Mouse (Mus musculus) bone marrow macrophage, adult 2 months (primary cell): ENCODE results near the gene Nfib. TPM values are rescaled to one million over a fixed set of nuclear protein-coding genes. Genes with fewer than 3 reads are reported as not detected.
"Not testable (repeated sequence)": the region's sequence is repeated elsewhere in the genome, so short reads cannot be mapped to it uniquely, and the experiment has no call there.

Experiments used
- H3K27ac ChIP-seq: 2 replicates; pipeline ENCODE4 v1.5.1; 2012; ENCODE audit warnings: low read depth, low read length; ENCODE audit not compliant: insufficient read depth
- H3K4me1 ChIP-seq: 2 replicates; pipeline ENCODE4 v1.6.1; 2012; ENCODE audit warnings: low read length; ENCODE audit not compliant: control insufficient read depth, insufficient read depth
- H3K4me3 ChIP-seq: 2 replicates; pipeline ENCODE4 v1.5.1; 2012; ENCODE audit warnings: mild to moderate bottlenecking, low read length, moderate library complexity; ENCODE audit not compliant: insufficient read depth
- CTCF ChIP-seq: IDR thresholded peaks from 2 replicates; pipeline ENCODE4 v1.5.1; 2012; ENCODE audit warnings: low read depth, mild to moderate bottlenecking, low read length, moderate library complexity
- POLR2A ChIP-seq: IDR thresholded peaks from 2 replicates; pipeline ENCODE4 v1.6.1; 2012; ENCODE audit warnings: mild to moderate bottlenecking, low read depth, low read length, borderline replicate concordance
- polyA plus RNA-seq: library from polyadenylated mRNA; stranded (reverse); fragments of >200 nt; gene quantifications from 2 replicates; pipeline ENCODE4 v1.2.4, GENCODE M21; 2012; ENCODE audit not compliant: missing spikeins, insufficient read depth, insufficient read length

Nfib gene
- polyA plus RNA-seq, 1 experiment: 0.56 TPM

DNA sequence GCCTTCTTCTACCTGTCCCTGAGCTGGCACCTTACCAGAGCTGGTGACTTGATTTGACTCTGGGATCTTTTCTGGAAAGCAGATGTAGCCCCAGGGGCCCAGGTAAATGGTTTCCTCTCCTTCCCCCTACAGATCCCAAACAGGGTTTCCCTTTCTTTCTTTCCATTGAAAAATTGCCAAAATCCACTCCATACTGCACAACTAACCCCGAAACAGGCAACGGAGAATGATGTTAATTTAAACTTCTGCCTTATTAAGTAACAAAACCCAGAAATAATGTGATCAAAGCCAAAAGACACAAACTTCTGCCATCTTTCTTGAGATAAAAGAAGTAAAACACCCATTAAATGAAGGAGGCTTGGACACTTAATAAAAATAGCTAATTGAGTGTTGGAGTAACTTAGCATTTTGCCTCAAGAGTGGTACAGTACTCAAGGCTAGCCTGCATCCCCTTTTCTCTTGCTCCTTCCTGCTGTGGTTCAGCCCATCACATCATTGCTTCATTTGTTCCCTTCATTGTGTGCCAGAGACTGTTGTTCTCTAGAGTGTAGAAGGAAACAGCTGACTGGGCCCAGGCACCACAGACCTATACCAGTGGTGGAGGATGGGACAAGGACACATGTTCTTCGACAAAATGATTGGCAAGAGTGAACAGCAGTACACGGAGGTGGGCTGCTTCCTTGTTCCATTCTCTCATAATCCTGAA is 432.3 kb downstream of the Nfib start:
- Histone ChIP-seq H3K27ac (no peak overlapping the region), H3K4me3 (no peak overlapping the region), H3K4me1 (no peaks in the 10 kb centered on the region)
- TF ChIP-seq POLR2A: no peak
- no peak for TF ChIP-seq CTCF

DNA sequence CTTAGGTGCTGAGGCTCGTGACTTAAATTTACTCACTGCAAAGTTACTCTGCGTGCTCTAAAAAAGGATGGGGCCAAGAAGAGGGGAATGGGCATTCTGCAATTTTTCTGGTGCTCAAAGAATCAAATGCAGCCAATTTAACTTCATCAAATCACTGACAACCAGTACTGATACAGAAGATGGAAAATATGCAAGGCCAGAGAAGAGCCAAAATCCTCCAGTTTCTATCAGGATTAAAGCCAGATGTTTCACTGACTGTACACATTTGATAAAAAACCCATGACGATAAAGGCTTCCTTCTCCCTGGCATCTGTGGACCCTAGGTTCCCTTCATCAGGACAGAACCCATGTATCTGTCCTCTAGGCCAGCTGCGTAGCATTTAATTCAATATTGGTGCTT is 433.5 kb downstream of the Nfib start:
- no peak overlapping the region for H3K27ac ChIP-seq
- H3K4me3 ChIP-seq: no peak overlapping the region
- no peaks in the 10 kb centered on the region for H3K4me1 ChIP-seq
- no peak for TF ChIP-seq POLR2A
- no peak for TF ChIP-seq CTCF

DNA sequence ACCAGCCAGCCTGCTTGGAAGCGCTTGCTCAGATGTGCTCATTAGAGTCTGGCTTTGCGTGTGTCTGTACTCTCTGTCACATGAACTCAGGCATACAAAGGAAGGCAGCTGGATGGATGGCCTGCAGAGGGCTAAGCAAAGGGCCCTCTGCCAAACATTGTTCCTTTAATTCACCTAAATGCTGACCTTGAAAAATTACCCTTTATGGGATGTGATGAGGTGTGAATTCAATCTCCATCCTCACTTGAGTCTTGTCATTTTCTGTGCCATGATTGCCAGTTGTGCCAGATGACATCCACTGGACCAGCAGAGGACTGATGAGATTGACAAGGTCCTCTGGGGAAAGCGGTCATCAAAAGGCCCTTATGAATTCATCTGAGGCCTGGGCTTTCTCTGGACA is 434.0 kb downstream of the Nfib start:
- H3K4me1 ChIP-seq: no peaks in the 10 kb centered on the region
- no peak overlapping the region for H3K4me3 ChIP-seq
- no peak overlapping the region for H3K27ac ChIP-seq
- TF ChIP-seq CTCF (no peak), POLR2A (no peak)

DNA sequence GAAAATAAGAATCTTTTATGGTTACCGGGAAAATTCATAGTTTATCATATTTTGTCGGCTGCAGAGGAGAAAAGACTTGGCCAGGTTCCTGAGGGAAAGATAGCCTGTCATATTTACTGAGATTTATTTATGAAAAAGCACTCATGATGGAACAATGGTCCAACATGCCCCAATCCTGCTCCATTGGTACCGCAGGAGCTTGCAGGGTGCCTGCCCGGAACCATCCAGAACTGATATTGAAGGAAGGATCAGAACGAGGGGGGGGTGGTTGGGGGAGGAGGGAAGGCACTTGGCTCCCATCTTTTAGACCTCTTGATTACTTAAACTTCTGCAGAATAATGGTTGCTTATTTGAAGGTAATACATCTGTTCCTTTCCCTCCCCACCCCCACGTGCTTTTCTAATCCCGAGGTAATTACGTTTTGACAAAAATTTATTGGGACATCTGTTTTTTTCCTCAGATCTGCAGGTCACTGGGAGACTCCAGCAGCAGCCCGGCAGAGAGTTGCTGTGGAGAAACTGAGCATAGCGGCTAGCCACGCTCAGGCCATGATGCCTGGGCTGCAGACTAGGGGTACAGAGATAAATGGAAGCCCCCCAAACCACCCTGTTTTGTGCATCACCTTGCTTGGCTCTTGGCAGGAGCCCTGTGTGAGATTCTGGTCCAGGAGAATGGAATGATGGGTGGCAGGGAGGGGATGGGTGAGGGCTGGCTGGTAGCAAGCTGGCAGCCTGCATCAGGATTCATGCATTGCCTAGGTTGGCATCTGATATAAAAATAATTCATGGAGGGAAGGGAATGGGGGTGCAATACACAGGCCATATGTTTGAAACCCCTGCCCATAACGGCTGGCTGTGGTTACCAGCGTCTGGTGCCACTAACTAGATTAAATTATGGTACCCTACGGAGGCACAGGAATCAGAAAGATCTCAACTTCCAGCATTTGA is 437.4 kb downstream of the Nfib start:
- TF ChIP-seq CTCF (no peak), POLR2A (no peak)
- Histone ChIP-seq H3K27ac (no peak overlapping the region), H3K4me1 (no peaks in the 10 kb centered on the region), H3K4me3 (no peak overlapping the region)

DNA sequence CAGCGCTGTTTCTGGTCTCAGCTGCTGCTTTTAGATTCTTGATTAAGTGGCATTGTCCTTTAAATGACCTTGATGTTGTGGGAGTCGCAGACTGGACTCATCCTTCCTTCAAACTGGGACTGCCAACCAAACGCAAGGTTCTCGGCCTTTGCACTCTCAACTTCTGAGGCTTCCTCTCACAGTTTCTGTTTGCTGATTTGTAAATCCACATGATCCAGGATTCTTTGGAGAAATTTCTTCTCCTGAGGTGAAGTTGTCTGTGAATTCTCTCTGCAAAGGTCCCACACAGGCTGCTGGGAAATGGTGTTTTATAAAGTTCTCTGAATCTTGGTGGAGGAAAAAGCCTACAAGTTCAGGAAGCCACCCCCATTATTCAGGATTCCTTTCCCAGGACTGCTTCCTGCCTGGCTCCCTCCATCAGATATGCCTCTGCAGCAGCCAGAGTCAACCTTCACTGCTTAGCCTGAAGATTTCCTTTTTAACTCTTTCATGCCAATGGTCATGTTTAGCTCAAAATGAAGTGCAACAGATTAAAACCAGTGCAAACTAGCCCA is 439.4 kb downstream of the Nfib start:
- TF ChIP-seq POLR2A: no peak
- TF ChIP-seq CTCF: no peak
- Histone ChIP-seq H3K4me1 (no peaks in the 10 kb centered on the region), H3K4me3 (no peak overlapping the region), H3K27ac (no peak overlapping the region)

DNA sequence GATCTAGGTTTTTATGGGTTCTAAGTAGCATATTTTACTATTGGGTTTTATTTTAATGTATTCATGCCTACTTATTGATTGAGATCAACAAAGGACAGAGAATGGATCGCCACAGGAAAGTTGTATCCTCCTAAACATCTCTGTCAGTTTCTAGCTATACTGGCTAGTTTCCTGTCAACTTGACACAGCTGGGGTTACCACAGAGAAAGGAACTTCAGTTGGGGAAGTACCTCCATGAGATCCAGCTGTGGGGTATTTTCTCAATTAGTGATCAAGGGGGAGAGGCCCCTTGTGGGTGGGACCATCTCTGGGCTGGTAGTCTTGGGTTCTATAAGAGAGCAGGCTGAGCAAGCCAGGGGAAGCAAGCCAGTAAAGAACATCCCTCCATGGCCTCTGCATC is 447.0 kb downstream of the Nfib start:
- not testable (repeated sequence) for H3K4me1 ChIP-seq, H3K4me3 ChIP-seq, H3K27ac ChIP-seq

DNA sequence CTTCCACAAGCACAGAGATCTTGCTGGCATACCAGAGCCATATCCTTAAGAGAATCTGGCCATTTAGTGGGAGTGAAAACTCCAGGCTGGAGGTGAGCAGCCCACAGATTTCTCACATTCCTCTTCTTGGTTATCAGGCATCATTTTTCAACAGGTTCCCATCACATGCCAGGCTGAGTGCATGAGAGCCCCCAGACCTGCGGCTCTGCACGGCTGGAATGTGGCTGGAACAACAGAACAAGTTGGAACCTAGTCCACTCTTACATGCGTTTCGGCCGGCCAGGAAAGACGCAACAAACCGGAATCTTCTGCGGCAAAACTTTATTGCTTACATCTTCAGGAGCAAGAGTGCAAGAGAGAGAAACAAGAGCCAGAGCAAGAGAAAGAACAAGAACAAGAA is 453.5 kb downstream of the Nfib start:
- no peak overlapping the region for H3K27ac ChIP-seq
- TF ChIP-seq POLR2A (no peak), CTCF (no peak)
- H3K4me1 ChIP-seq: no peaks in the 10 kb centered on the region
- H3K4me3 ChIP-seq: no peak overlapping the region

DNA sequence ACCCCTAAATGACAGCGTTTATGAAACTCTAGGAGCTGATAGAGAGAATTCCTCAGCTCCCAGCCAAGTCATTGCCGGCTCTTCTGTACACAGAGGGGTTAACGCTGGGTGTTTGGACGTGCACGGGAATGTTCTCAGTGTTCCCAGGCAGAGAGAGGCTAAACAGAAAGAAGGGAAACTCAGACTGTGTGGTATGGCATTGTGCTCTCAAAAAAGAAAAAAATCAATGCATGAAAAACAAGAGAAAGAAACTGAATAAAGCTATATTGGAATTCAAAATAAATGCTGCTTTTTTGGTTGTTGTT is 455.2 kb downstream of the Nfib start:
- TF ChIP-seq CTCF: no peak
- no peak for TF ChIP-seq POLR2A
- Histone ChIP-seq H3K4me1 (no peaks in the 10 kb centered on the region), H3K27ac (no peak overlapping the region), H3K4me3 (no peak overlapping the region)

DNA sequence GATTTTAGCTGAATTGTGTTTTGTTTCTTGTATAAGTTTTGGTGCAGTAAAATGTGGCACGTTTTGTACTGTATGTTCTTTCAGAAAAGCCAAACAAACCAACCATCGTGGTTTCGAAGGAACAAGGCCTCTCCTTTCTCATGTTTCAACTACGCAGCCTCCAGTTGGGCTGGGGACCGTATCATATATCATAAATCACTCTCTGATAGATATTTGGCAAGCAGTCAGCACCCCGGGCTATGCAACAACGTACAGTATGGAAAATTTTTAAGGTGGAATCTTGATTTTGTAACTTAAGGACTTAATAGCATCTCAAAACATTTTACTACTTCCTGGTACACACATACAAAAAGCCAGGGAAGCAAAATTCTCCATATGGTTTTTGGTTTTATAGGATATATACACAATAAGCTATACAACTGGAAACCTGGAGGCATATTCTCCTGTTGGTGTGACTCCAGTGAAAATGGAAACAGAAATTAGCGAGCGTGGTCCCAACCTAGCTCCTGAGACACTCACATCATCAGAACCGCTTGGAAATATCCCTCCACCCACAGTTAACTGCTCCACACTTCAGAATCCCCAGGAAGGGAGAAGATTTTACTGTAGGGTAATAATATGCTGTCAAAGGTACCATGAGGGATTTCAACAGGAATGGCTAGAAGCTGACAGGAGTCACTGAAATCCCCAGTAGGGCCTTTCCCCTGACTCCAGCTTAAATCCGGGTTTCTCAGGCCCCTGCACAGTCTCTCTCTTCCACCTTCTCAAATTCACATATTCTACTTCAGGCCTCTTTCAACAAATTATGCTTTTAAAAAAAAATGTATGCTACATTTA is 455.8 kb downstream of the Nfib start:
- no peak for TF ChIP-seq POLR2A
- TF ChIP-seq CTCF: no peak
- Histone ChIP-seq H3K4me1 (no peaks in the 10 kb centered on the region), H3K27ac (no peak overlapping the region), H3K4me3 (no peak overlapping the region)
